Mouse (Mus musculus) neutrophil, adult 65 days (primary cell): ENCODE results near the gene Zfp280d. TPM values are rescaled to one million over a fixed set of nuclear protein-coding genes. Genes with fewer than 3 reads are reported as not detected.

Experiments used
- total RNA-seq: library from RNA; stranded (reverse); gene quantifications from 2 replicates; pipeline ENCODE4 v1.2.4, GENCODE M21; 2023

Zfp280d gene
- 29.3 and 42.5 TPM in 2 replicates for total RNA-seq

DNA sequence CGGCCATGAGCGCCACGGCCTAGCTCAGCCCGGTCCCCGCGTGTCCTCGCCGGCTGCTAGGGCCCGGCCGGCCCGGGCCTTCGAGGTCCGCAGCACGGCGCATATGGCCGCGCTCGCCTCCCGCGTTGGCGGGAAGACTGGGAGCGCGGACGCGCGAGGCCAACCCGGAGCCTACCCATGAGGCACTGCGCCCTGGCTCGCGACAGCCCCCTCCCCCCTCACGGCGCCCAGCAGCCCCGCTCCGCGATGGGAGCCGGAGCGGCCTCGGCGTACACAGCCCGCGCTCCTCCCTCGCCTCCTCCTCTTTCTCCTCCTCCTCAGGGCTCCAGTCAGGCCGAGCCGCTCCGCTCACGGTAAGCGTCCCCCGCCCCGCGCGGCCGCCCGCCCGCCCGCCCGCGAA, at the start of gene Zfp280d:
Zfp280d (plus strand) TSS at position 184 of the 400 bp plus-strand sequence.

Other genes starting within 250 kb of the Zfp280d start
- gene Tcf12, start 163.0 kb upstream of the Zfp280d start, total RNA-seq, result 23.2 and 33.8 TPM in 2 replicates
- gene Mns1, start 163.2 kb downstream of the Zfp280d start, total RNA-seq, result 2.9 and 4.1 TPM in 2 replicates
- 2.1 and 4.6 TPM in 2 replicates for gene Tex9, start 217.4 kb downstream of the Zfp280d start, total RNA-seq